Mouse (Mus musculus) hematopoietic stem cell, adult 5-6 weeks (primary cell): ENCODE data around the gene Krt33b. TPM values are rescaled to one million over a fixed set of nuclear protein-coding genes. Genes with fewer than 3 reads are reported as not detected.
A peak's percentile ranks its signal among the peaks of the same experiment; 100 is the strongest.

Experiments
- ATAC-seq, 2 experiments: fragments of 125-278 bp in 1 of 2; replicated peaks in 1 of 2; 2 replicates each; pipeline ENCODE4 v1.8.0; 2016 to 2017; ENCODE audit warnings: inconsistent platforms in 2 of 2, mild to moderate bottlenecking in 2 of 2, moderate number of reproducible peaks in 2 of 2, low read depth in 1 of 2, moderate TSS enrichment in 1 of 2; ENCODE audit not compliant: low FRiP score in 2 of 2, poor library complexity in 2 of 2, severe bottlenecking in 2 of 2, insufficient read depth in 1 of 2, low TSS enrichment in 1 of 2
- total RNA-seq: library from RNA; stranded (forward); fragments of 172-1452, 232-1000 nt; gene quantifications from 2 replicates; pipeline ENCODE4 v1.2.3, GENCODE M21; 2017

The Krt33b gene
- total RNA-seq, 1 experiment from 2014 or later, result not detected

DNA sequence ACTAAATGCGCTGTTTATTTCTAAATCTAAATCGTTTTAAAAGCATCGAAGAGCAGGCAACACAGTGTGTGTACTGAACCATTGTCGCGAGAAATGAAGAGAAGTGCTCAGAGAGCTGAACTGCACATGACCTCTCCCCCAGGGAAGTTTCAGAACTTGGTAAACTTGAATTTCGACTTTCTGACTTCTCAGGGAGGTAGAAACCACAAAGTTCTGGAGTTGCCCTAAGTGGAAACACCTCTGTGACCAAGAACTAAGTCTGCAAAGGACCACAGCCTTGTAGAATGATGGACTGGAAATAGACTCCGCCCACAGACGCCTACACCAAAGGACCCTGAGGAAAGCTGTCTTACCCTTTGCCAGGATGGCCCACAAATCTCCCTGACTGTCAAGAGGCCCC is 23.8 kb downstream of the Krt33b start:
- ATAC-seq, result no peak

DNA sequence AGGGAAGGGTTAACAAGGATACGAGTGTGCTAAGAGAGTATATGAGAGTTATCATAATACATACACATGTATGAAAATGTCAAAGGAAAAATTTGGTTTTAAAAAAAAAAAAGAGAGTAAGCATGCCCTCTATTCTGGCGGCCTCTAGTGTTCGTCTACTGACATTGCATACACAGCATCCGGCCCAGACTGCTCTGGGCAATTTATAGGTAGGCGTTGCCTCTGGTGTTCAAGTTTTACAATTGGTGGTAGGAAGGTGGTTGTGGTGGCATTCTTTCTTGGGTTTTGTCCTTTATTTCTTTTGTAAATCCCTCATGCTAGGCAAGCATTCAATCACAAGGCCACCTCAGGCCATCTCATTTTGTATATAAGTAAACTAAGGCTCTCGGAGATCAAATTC is 24.8 kb downstream of the Krt33b start:
- ATAC-seq, result peak in 1 of 2 experiments; percentile 56; a peak in 2 of 4 replicates

DNA sequence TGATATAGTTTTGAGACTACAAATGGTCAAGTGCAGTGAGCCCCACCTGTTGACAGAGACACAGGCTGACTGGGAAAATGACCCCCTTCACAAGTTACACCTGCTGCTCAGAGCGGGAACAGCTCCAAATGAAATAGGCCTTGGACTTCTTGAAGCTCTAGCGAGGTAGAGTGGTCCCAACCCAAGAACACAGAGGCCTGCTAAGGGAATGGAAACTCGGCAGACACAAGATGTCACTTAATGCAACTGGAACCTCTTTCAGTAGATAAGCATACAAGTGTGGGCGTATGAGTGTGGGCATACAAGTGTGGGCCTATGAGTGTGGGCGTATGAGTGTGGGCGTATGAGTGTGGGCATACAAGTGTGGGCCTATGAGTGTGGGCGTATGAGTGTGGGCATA is 30.6 kb downstream of the Krt33b start:
- ATAC-seq, result no peak

DNA sequence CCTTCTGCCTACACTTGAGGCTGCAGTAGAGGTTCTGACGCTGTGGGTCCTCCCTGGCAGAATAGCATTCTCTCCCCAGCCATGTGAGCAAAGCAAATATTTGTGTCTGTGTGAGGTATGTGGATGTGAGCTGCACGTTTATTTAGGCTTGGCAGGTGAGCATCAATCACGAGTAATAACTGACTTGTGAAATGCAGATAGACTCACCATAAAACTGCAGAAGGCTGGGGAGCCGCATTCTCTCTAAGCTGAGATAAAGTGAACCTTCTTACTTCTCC is 35.3 kb downstream of the Krt33b start:
- no peak for ATAC-seq

DNA sequence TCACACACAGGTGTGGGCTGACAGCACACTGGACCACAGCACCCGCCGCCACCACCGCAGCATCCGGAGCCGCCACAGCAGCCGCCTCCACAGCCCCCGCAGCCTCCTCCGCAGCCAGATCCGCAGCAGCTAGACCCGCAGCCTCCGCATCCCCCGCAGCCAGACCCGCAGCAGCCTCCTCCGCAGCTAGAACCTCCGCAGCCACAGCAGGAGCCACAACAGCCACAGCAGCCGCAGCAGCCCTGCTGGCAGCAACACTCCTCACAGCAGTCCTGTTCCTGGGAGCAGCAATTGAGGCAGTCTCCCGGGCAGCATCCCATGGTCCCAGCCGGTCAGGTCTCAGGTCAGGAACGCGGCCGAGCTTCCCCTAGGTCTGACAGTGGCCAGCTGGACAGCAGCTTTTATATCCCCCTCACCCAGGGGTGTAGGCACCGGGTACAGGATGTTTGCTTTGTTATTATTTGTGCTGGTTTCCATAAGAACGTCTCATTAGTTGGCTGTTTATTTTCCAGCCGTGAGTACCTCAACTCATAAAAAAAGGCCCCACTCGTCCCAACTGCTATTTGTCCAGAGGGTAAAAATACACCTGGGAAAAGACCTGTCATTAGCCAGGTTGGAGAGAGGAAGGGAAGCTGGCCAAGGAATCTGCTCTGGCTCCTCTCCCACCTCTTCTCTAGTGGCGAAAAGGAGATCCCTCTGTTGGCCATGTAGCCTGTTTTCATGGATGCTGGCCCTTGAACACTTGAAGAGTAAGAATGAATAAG is 35.9 kb downstream of the Krt33b start, which contains the start of gene Krtap17-1:
Gene Krtap17-1 (minus strand): TSS at position 375 of the 764 bp plus-strand sequence.
- ATAC-seq, result no peak

DNA sequence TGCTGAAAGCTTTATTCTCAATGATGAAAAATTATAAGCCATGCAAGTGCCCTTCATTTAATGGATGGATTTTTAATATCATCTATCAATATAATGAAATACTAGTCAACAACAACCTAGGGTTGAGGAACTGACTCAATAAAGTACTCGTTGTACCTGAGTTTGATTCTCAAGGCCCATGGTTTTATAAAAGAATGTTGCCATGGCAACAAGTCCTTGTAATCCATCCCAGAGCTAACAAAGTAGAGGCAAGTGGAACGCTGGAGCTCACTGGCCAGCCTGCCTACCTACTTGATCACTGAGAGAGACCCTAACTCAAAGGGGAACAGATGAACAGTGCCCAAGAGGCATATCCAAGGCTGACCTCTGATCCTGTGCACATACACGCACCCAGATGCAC is 39.1 kb downstream of the Krt33b start:
- ATAC-seq, result no peak

DNA sequence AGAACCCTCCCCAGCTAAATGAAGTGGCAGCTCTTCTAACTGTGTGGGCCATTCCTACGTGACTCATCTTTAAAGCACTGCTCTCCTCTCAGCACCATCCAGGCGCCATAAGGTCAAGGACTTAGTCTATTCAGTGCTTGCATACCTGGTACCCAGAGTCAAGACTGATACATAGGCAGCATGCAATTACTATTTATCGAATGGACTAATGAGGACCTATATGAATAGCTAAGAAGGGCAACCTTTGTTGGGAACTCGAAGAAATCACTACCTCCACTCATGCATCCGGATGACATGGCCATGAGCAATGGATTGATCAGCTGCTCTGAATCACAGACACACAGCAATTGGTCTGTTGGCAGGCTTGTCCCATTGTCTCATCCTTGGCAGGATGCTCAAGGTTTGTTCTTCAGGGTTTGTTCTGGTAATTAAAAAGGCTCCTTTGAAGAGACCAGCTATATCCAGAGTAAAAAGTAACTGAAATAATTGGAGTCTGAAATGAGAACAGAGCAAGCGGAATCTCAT is 39.7 kb downstream of the Krt33b start:
- no peak for ATAC-seq

DNA sequence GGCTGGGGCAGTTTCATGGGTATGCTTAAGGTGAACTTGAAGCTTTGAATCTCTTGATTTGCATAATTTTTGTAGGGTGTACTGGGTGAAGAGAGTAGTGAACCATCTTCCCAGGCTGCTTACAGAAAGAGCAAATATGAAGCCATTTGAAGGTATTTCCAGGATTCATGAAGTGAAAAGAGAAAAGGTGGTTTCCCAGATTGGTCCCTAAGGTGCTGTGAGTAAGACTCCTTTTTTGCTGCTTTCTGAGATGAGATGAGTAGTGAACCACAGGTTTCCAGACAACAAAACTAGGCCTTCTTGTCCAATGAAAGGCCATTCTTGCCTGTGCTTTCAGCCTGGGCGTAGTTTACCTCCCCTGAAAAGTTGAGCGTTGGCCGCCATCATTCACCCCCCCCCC is 41.1 kb downstream of the Krt33b start:
- ATAC-seq, result no peak

DNA sequence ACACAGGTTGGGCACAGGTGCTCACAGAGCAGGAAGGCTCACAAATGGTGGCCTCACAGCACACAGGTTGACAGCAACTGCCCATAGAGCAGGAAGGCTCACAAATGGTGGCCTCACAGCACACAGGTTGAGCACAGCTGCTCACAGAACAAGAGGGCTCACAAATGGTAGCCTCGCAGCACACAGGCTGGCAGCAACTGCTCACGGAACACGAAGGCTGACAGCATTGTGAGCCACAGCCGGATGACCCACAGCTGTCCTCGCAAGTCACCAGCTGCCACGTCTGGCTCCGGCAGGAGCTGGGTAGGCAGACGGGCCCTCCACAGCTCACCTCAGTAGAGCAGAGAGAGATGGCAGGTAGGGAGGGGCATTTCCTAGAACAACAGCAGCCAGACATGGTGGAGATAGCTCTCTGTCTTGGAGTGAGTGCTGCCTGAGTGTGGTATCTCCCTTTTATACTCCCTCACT is 43.5 kb downstream of the Krt33b start, which contains the start of gene Krtap16-1:
Gene Krtap16-1 (minus strand): TSS at position 418 of the 468 bp plus-strand sequence.
- ATAC-seq, result no peak

DNA sequence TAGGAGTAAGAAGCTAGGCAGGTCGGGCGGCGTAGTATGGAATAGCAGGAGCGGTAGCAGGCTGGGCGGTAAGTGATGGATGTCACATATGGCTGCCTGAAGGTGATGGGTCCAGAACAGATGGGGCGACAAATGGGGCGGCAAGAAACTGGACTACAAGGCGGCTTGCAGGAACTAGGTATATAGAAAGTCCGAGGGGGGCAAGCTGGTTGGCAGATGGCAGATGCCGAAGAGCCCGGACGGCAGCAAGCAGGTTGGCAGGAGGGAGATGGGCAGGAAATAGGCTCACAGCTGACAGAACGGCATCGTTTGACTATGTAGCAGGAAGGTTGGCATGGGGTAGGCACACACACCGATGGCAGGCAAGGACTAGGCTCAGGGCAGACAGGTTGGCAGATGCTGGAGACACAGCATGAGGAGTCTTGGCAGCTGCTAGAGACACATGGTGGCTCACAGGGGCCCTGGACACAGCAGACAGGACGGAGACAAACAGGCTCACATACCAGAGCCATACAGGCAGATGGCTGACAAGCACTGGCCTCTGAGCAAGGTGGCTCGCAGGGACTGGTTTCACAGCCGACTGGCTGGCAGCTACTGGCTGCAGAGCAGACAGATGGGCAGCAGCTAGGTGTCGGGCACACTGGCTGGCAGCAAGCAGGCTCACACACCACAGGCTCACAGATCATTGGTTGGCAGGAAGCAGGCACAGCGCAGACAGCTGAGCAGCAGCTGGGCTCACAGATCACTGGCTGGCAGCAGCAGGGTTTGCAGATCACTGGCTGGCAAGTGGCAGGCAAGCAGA is 44.2 kb downstream of the Krt33b start:
- ATAC-seq, result no peak

DNA sequence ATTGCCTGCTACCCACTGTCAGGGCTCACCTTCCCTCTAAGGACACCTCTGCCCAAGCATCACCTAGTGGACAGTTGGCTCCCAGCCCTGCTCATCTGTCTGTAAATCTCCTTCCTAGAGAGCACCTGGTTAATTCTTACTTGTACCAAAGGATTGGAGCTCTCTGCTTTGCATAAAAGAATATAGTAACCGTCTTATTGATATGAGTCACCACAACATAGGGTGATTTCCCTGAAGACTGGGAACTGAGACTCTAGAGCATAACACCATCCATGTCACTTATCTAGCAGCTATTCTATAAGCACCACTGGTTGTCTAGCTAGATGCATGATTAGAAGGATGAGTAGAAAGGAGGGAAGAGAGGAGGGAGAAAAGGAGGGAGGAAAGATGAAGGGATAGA is 46.2 kb downstream of the Krt33b start:
- ATAC-seq, result no peak

DNA sequence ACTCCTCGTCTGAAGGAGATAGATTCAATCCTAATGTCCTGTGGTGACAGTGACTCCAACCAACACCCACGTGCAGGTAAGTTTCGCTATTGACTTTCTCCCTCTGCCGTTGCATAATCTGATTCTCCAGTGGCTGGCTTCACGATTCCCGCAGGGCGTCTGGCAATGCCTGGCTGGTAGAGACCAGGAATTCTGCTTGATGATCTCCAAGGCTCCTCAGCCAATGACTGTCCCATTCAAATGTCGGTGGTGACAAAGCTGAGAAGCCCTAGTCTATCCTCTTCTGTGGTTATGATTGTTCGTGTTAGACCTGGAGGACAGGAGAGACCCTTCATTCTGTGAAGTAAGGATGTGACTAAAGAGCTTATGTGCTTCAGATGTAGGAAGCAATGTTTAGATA is 46.9 kb downstream of the Krt33b start:
- ATAC-seq, result no peak

DNA sequence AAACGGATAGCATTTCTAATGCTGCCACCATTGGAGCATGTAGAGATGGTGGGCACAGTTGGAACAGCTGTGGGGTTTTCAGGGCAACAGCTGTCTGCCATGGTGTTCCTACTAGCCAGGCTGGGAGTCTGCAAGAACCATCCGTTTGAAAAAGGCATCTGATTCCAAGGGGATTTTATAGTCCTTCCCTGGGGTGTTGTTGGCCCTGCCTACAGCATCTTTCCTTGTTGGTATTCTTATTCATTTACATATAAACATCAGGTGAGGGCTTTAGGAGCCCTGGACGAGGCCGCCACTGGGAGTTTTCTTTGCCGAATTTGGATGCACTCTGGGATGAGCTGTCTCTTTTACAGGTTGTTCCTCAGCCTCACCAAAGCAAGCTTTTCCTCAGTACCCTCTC is 50.7 kb downstream of the Krt33b start, which contains the start of gene Krtap29-1:
Gene Krtap29-1 (minus strand): TSS at position 101 of the 400 bp plus-strand sequence.
- ATAC-seq, result no peak

Other genes starting within 250 kb of the Krt33b start
- gene Krtap4-8, start 249.2 kb downstream of the Krt33b start, total RNA-seq, result not detected in 2 replicates
- gene Krtap4-9, start 244.7 kb downstream of the Krt33b start, total RNA-seq, result not detected in 2 replicates
- not detected in 2 replicates for gene Gm11596, start 236.4 kb downstream of the Krt33b start, total RNA-seq
- not detected in 2 replicates for gene Gm11569, start 230.9 kb downstream of the Krt33b start, total RNA-seq
- not detected in 2 replicates for gene Gm11554, start 225.4 kb downstream of the Krt33b start, total RNA-seq
- not detected in 2 replicates for gene Krtap4-13, start 220.0 kb downstream of the Krt33b start, total RNA-seq
- gene Gm11564, start 214.2 kb downstream of the Krt33b start, total RNA-seq, result not detected in 2 replicates
- not detected in 2 replicates for gene 2300003K06Rik, start 191.8 kb downstream of the Krt33b start, total RNA-seq
- gene Krtap4-16, start 178.3 kb downstream of the Krt33b start, total RNA-seq, result not detected in 2 replicates
- gene Gm11568, start 172.0 kb downstream of the Krt33b start, total RNA-seq, result not detected in 2 replicates
- gene Gm11559, start 165.4 kb downstream of the Krt33b start, total RNA-seq, result not detected in 2 replicates
- gene Krtap9-1, start 156.5 kb downstream of the Krt33b start, total RNA-seq, result not detected in 2 replicates
- not detected in 2 replicates for gene Gm11567, start 150.7 kb downstream of the Krt33b start, total RNA-seq
- not detected in 2 replicates for gene Krtap31-1, start 121.9 kb downstream of the Krt33b start, total RNA-seq
- gene Gm11565, start 115.1 kb downstream of the Krt33b start, total RNA-seq, result not detected in 2 replicates
- gene Krtap31-2, start 93.6 kb downstream of the Krt33b start, total RNA-seq, result not detected in 2 replicates
- not detected in 2 replicates for gene Krtap9-5, start 81.4 kb downstream of the Krt33b start, total RNA-seq
- gene Krtap29-1, start 50.8 kb downstream of the Krt33b start, total RNA-seq, result not detected in 2 replicates
- gene Krtap16-1, start 43.3 kb downstream of the Krt33b start, total RNA-seq, result not detected in 2 replicates
- gene Krtap17-1, start 35.9 kb downstream of the Krt33b start, total RNA-seq, result not detected in 2 replicates
- not detected in 2 replicates for gene Krt33a, start 13.7 kb downstream of the Krt33b start, total RNA-seq
- gene Krt34, start 11.7 kb upstream of the Krt33b start, total RNA-seq, result not detected in 2 replicates
- gene Krt31, start 20.7 kb upstream of the Krt33b start, total RNA-seq, result not detected in 2 replicates
- gene Krt32, start 58.4 kb upstream of the Krt33b start, total RNA-seq, result not detected in 2 replicates
- not detected in 2 replicates for gene Krt35, start 66.4 kb upstream of the Krt33b start, total RNA-seq
- gene Krt36, start 75.8 kb upstream of the Krt33b start, total RNA-seq, result not detected in 2 replicates
- not detected in 2 replicates for gene Krt13, start 91.7 kb upstream of the Krt33b start, total RNA-seq
- gene Krt15, start 106.1 kb upstream of the Krt33b start, total RNA-seq, result not detected in 2 replicates
- not detected in 2 replicates for gene Krt19, start 118.8 kb upstream of the Krt33b start, total RNA-seq
- gene Krt9, start 163.4 kb upstream of the Krt33b start, total RNA-seq, result not detected in 2 replicates
- gene Krt14, start 177.7 kb upstream of the Krt33b start, total RNA-seq, result not detected in 2 replicates
- gene Krt16, start 219.0 kb upstream of the Krt33b start, total RNA-seq, result not detected in 2 replicates
- gene Krt17, start 231.2 kb upstream of the Krt33b start, total RNA-seq, result 0.44 TPM in 1 of 2 replicates, not detected in the other
- not detected in 2 replicates for gene Krt42, start 240.0 kb upstream of the Krt33b start, total RNA-seq